Mouse (Mus musculus) kidney, postnatal 10 days (tissue): ENCODE results near the gene Zbtb25.

Experiments used
- DNase-seq: peaks from one replicate; pipeline ENCODE4 v3.0.0; 2021; ENCODE audit warnings: mixed read lengths

Gene Zbtb25

GRCm38 (mm10) chr12:76376649-76377048 lies 7.2 kb upstream of the Zbtb25 start:
- no peak for DNase-seq

DNA sequence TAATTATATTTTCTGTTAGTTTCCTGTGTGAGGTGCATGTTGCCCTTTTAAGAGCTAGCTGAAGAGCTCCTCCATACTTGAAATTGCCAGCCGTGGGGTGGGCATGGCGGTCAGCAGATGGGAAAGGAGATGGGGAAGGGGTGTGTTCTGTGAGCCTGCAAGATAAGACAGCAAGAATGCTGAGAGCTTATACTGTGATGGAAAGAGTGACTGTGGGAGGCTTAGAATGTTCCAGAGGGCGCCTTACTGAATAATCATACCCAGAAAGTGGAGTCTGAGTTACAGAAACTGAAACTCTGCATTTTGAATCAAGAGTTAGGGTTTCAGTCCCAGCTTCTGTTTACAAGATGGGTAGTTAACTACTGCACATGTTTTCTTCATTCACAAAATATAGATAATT lies 6.1 kb upstream of the Zbtb25 start:
- DNase-seq = no peak

DNA sequence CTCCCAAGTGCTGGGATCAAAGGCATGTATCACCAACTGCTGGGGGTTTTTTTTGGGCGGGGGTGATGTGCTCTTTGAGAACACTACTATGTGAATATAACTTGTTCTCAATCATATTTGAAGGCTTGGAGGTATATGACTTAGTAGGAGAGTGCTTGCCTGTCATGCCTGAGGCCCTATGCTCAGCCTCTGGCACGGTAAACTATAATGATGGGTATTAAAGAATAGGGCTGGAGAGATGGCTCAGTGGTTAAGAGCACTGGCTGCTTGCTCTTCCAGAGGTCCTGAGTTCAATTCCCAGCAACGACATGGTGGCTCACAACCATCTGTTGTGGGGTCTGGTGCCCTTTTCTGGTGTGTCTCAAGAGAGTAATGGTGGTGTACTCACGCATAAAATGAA lies 5.5 kb upstream of the Zbtb25 start:
- DNase-seq = no peak

DNA sequence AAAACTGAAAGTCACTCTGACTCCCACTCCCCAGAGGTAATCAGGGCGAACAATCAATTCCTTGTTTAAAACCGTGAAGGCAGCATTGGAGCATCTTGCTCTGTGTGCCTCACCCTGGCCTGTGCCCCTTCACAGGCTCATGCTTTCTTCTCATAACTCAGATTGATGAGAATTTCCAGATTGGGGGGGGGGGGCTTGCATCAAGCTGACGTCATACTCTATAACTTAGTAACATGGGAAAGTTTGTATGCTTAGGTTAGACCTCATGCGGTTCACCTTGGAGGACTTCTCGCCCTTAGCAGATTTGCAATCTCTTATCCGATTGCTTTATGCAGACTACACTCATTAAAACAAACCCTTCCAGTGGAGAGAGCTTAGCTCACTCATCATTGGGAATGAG lies 4.6 kb upstream of the Zbtb25 start:
- DNase-seq = no peak

DNA sequence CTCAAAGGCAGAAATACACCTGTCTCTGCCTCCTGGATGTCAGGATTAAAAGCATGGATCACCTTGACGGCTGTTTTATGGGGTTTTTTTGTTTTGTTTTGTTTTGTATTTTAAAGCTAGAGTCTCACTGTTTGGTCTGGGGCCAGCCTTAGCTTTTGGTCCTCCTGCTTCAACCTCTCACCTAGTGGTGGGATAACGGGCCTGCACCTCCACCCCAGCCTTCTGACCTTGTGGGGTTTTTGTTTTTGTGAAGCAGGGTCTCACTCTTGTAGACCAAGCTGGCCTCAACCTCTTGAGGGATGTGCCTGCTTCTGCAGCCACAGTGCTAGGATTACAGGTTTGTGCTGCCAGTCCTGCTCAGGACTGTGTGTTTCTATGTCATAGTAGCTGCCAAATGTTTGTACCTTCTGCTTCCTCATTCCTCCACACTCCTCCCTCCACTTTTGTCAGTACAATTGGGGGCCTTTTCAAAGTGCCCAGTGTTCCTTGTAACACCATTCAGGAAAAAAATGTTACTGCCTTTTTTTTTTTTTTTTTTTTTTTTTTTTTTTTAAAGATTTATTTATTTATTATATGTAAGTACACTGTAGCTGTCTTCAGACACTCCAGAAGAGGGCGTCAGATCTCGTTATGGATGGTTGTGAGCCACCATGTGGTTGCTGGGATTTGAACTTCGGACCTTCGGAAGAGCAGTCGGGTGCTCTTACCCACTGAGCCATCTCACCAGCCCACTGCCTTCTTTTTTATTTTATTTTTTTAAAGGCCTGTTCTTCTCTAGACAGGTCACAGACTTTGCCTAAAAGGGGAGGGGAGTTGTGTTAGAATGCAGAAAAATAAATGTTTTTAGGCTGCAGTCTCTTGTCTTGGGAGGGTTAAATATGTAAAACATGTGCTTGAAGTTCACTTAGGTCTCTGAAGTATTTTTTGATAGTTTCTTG lies 3.7 kb upstream of the Zbtb25 start:
- DNase-seq = no peak

GRCm38 (mm10) chr12:76372046-76372445 lies 2.6 kb upstream of the Zbtb25 start:
- DNase-seq = no peak

GRCm38 (mm10) chr12:76370831-76371571 lies 1.6 kb upstream of the Zbtb25 start:
- DNase-seq = peak; percentile 92

GRCm38 (mm10) chr12:76369978-76370830 lies 802 bp upstream of the Zbtb25 start, which contains the start of gene Zbtb1:
Zbtb1 (plus strand) TSS chr12:76370266.
- peak; percentile 89 for DNase-seq

GRCm38 (mm10) chr12:76368790-76369205 lies 604 bp downstream of the Zbtb25 start:
- DNase-seq = peak; percentile 77

- DNase-seq = no peak
Observed at GRCm38 (mm10) chr12:76368201-76368789, 1.1 kb downstream of the Zbtb25 start.

DNA sequence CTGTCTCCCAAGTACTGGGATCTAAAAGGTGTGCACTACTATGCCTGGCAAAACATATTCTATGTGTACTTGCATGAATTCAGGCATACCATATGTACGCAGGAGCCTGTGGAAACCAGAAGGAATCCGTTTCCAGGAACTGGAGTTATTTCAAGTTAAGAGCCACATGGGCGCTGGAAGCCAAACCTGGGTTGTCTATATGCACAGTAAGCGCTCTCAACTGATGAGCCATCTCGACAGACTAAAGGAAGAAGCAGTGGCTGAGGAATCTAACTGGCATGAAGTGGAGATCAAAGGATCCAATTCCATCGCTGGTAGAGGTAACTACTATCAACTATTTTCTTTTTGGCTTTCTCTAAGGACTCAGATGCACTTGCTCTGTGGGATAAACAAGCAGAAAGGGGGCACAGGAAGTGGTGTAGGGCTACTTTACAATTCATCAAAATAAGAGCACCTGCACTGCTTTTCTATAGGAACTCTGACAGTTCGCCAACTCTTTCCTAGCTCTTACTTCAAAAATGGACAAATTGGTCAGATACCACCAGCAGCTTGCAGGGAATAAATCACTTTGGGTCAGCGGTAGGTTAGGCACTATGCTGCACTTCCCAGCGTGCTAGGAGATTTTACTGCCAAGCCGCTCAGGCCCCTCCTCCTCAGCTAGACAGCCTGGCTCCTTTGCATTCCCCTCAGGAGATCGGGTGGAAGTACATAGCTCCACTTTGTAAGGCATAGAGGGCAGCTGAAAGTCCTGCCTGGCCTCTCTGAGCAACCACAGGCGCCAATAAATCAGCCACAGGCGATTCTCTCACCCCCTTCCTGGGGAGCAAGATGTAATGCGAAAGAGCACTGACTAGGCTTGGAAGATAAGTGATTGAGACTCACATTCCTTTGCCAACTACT lies 2.1 kb downstream of the Zbtb25 start:
- DNase-seq = peak; percentile 56

DNA sequence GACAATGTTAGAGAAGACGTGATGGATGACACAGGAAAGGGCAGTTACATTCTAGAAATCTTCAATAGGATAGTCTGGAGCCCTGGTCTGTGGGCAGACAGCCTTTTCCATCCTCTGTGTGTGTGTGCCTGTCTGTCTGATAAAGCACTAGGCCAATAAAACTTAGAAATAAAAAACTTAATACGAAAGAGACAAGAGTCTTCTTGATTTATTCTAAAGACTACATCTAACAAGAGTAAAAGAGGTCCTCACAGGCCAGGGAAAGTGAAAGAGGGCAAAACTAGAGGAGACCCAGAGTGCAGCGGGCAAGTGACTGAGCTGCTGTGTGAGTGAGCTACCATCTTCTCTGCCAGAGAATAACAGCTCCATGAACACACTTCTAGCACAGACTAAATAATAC lies 3.1 kb downstream of the Zbtb25 start:
- no peak for DNase-seq

DNA sequence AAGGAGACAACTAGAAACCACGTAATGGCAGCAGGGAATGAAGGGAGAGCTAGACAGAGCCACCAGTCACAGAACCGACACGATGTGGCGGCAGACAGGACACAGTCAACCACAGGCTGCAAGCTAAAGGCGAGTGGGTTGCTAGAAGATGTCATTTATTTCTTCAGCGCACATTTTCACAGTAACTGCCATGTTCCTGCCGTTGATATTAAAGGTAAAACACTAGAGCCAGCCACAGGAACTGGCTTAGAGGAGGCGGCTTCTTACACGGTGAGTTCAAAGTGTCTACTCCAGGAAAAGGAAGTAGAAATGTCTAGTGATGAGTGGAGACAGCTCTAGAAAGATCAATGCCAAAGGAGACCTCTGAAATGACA lies 7.1 kb downstream of the Zbtb25 start:
- no peak for DNase-seq

- no peak for DNase-seq
Observed at GRCm38 (mm10) chr12:76361405-76362302, 7.7 kb downstream of the Zbtb25 start.

GRCm38 (mm10) chr12:76360868-76361267 lies 8.5 kb downstream of the Zbtb25 start:
- no peak for DNase-seq

DNA sequence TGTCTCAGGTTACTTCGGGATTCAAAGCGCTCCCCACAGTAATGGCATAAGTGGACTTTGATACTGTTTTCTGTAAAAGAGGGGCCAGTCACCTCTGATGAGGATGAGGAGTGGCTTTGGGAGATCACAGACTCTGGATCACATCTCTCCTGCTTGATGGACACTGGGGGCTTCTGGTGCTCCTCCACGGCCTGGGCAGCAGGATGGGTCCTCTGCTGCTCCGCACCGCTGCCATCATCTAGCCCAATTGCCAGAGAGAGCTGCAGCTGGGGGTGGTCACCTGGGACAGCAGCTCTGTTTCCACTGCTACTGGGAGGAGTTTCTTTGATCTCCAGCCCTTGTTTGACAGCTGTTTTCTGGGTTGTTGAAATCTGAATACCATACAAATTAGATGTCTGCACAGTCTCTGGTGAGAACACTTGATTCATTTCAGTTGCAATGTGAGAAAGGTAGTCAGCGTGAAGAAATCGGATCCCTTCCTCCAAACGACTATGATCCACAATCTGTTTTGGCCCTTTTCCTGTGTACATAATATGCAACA lies 19.7 kb downstream of the Zbtb25 start:
- no peak for DNase-seq

DNA sequence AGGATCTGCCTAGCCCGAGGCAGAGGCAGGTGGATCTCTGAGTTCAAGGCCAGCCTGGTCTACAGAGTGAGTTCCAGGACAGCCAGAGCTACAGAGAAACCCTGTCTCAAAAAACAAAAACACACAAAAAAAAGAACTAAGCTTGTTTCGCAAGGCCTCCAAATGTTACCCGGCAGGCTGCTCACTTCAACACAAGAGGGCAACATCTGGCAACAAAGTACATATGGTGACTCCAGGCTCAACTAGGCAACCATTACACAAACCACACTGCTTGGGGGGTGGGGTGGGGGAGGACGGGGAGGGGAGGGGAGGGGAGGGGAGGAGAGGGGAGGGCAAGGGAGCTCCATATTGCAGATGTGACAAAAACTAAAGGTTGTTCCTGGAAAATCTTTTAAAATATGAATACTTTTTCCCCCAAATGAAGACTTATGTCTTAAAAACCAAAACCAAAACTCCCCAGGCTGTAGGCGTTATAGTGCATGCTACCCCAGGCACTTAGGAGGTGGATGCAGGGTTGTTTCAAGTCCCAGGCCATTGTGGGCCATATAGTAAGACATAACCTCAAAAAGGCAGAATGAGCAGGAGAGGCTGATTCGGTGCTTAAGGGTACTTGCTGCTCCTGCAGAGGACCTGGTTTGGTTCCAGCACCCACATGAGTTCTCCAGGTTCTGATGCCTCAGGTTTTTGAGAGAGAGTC lies 23.5 kb downstream of the Zbtb25 start:
- peak; percentile 30 for DNase-seq

- peak; percentile 73 for DNase-seq
Observed at GRCm38 (mm10) chr12:76341080-76341479, 28.3 kb downstream of the Zbtb25 start.
